In genomic region chr3:150649783-150650565, GRCm38 (mm10) we compare ENCODE assay signal across 13 mouse cellular contexts.
A peak's percentile ranks its signal among the peaks of the same experiment; 100 is the strongest.
DNase-seq lines count a peak whose midpoint lies in the region; ATAC-seq and TF ChIP-seq lines count a peak whose summit lies in the region.
"Had no signal": no experiment of that assay in that cellular context is flagged by ENCODE, and none has a peak within 500 bp of the region (broad histone marks: within the 10 kb centered on the region; RNA-seq: fewer than 3 reads in every experiment).

No protein-coding gene starts in this region.

- no peak for TF ChIP-seq CTCF in forebrain, postnatal 0 days (IDR thresholded peaks at IDR 0.05; ENCODE audit: low read depth)
- TF ChIP-seq CTCF in lung, embryonic 14.5 days (IDR thresholded peaks at IDR 0.05; ENCODE audit: low read depth), result no peak
- TF ChIP-seq CTCF in lung, adult 2 months (IDR thresholded peaks at IDR 0.05; ENCODE audit: insufficient read depth, low read length), result no peak
- TF ChIP-seq CTCF in lung, postnatal 0 days (IDR thresholded peaks at IDR 0.05), result no peak

- no peak for TF ChIP-seq EP300 in lung, postnatal 0 days (IDR thresholded peaks at IDR 0.05)

- no peaks in the 10 kb centered on the region for H3K4me1 ChIP-seq in forebrain, embryonic 16.5 days (replicated peaks; ENCODE audit: control insufficient read depth, insufficient read depth, low read length)
- H3K4me1 ChIP-seq in forebrain, postnatal 0 days (ENCODE audit: insufficient read depth), result no peaks in the 10 kb centered on the region
- peaks cover 2% of the 10 kb centered on the region; the same call in 1 of the 2 replicates for H3K4me1 ChIP-seq in lung, embryonic 14.5 days (ENCODE audit: insufficient read depth)
- no peaks in the 10 kb centered on the region for H3K4me1 ChIP-seq in lung, adult 2 months (ENCODE audit: control insufficient read depth, insufficient read depth, low read length)
- no peaks in the 10 kb centered on the region for H3K4me1 ChIP-seq in lung, postnatal 0 days (ENCODE audit: insufficient read depth, low read depth, low read length)
- no peaks in the 10 kb centered on the region for H3K4me1 ChIP-seq in intestine, embryonic 15.5 days (replicated peaks)
- H3K4me1 ChIP-seq: embryonic facial prominence, embryonic 13.5 days had no signal

- ATAC-seq in forebrain, embryonic 16.5 days, result peak; percentile 89
- ATAC-seq in forebrain, postnatal 0 days, result no peak
- peak; percentile 94 for ATAC-seq in lung, embryonic 14.5 days (ENCODE audit: insufficient read depth)
- no peak for ATAC-seq in lung, postnatal 0 days
- no peak for ATAC-seq in intestine, embryonic 15.5 days

- no peak for DNase-seq in forebrain, postnatal 0 days
- DNase-seq in lung, embryonic 14.5 days, result peak; percentile 92
- no peak for DNase-seq in lung, adult 2 months
- peak; percentile 34 for DNase-seq in lung, postnatal 0 days (ENCODE audit: low spot score)
- DNase-seq in right cerebral cortex, postnatal 10 days (ENCODE audit: low spot score in 2 of 2), result no peak
- DNase-seq: adrenal gland, adult 8-10 months; layer of hippocampus, adult 9-11 months; right cerebral cortex, postnatal 14 days had no signal

- no peaks in the 10 kb centered on the region for H3K27me3 ChIP-seq in forebrain, embryonic 16.5 days (replicated peaks; ENCODE audit: control insufficient read depth, insufficient read depth, low read length)
- no peaks in the 10 kb centered on the region for H3K27me3 ChIP-seq in forebrain, postnatal 0 days (ENCODE audit: insufficient read depth, low read length)
- H3K27me3 ChIP-seq in lung, embryonic 14.5 days (ENCODE audit: insufficient read depth, low read length), result no peaks in the 10 kb centered on the region
- no peaks in the 10 kb centered on the region for H3K27me3 ChIP-seq in lung, postnatal 0 days (replicated peaks; ENCODE audit: insufficient read depth, low read length)
- no peaks in the 10 kb centered on the region for H3K27me3 ChIP-seq in intestine, embryonic 15.5 days (replicated peaks)
- H3K27me3 ChIP-seq: embryonic facial prominence, embryonic 13.5 days had no signal

- 66% methylated on average over 3 of the region's 3 CpGs for WGBS in forebrain, embryonic 16.5 days
- 59% methylated on average over 3 of the region's 3 CpGs for WGBS in forebrain, postnatal 0 days
- WGBS in lung, embryonic 14.5 days, result 37% methylated on average over 3 of the region's 3 CpGs
- 45% methylated on average over 3 of the region's 3 CpGs for WGBS in lung, adult 2 months
- 39% methylated on average over 3 of the region's 3 CpGs for WGBS in lung, postnatal 0 days
- WGBS in intestine, embryonic 15.5 days, result 52% methylated on average over 3 of the region's 3 CpGs

- H3K9ac ChIP-seq in forebrain, embryonic 16.5 days (replicated peaks; ENCODE audit: low read depth, low read length), result no peak overlapping the region
- no peak overlapping the region for H3K9ac ChIP-seq in forebrain, postnatal 0 days
- H3K9ac ChIP-seq in lung, embryonic 14.5 days, result no peak overlapping the region
- no peak overlapping the region for H3K9ac ChIP-seq in lung, postnatal 0 days (replicated peaks; ENCODE audit: low read depth)
- no peak overlapping the region for H3K9ac ChIP-seq in intestine, embryonic 15.5 days
- H3K9ac ChIP-seq: embryonic facial prominence, embryonic 13.5 days; liver, embryonic 14.5 days had no signal

- no peaks in the 10 kb centered on the region for H3K36me3 ChIP-seq in forebrain, embryonic 16.5 days (ENCODE audit: control insufficient read depth, insufficient read depth)
- H3K36me3 ChIP-seq in forebrain, postnatal 0 days (ENCODE audit: insufficient read depth), result no peaks in the 10 kb centered on the region
- no peaks in the 10 kb centered on the region for H3K36me3 ChIP-seq in lung, embryonic 14.5 days (ENCODE audit: insufficient read depth)
- H3K36me3 ChIP-seq in lung, postnatal 0 days (ENCODE audit: insufficient read depth, low read length), result no peaks in the 10 kb centered on the region
- no peaks in the 10 kb centered on the region for H3K36me3 ChIP-seq in intestine, embryonic 15.5 days
- H3K36me3 ChIP-seq: embryonic facial prominence, embryonic 13.5 days had no signal

- no peak overlapping the region for H3K27ac ChIP-seq in forebrain, embryonic 16.5 days (ENCODE audit: low read length)
- no peak overlapping the region for H3K27ac ChIP-seq in forebrain, postnatal 0 days (ENCODE audit: low read depth, low read length)
- H3K27ac ChIP-seq in lung, embryonic 14.5 days (ENCODE audit: low read depth), result no peak overlapping the region
- H3K27ac ChIP-seq in lung, postnatal 0 days (ENCODE audit: low read length), result no peak overlapping the region
- no peak overlapping the region for H3K27ac ChIP-seq in intestine, embryonic 15.5 days
- H3K27ac ChIP-seq: embryonic facial prominence, embryonic 13.5 days; liver, embryonic 14.5 days had no signal

- no peak overlapping the region for H3K4me2 ChIP-seq in forebrain, embryonic 16.5 days (ENCODE audit: low read length)
- no peak overlapping the region for H3K4me2 ChIP-seq in forebrain, postnatal 0 days (ENCODE audit: low read depth)
- no peak overlapping the region for H3K4me2 ChIP-seq in lung, embryonic 14.5 days
- H3K4me2 ChIP-seq in lung, postnatal 0 days (replicated peaks; ENCODE audit: low read depth, low read length), result no peak overlapping the region
- H3K4me2 ChIP-seq in intestine, embryonic 15.5 days (replicated peaks), result no peak overlapping the region
- H3K4me2 ChIP-seq: embryonic facial prominence, embryonic 13.5 days; midbrain, embryonic 11.5 days had no signal

- TF ChIP-seq POLR2A in lung, adult 2 months (IDR thresholded peaks at IDR 0.05; ENCODE audit: borderline replicate concordance, extremely low read depth, low read depth, low read length), result no peak

- no peaks in the 10 kb centered on the region for H3K9me3 ChIP-seq in forebrain, embryonic 16.5 days (ENCODE audit: control insufficient read depth, low read length)
- no peaks in the 10 kb centered on the region for H3K9me3 ChIP-seq in forebrain, postnatal 0 days (ENCODE audit: low read length)
- no peaks in the 10 kb centered on the region for H3K9me3 ChIP-seq in lung, embryonic 14.5 days (ENCODE audit: low read depth, low read length)
- no peaks in the 10 kb centered on the region for H3K9me3 ChIP-seq in lung, postnatal 0 days (ENCODE audit: low read length)
- no peaks in the 10 kb centered on the region for H3K9me3 ChIP-seq in intestine, embryonic 15.5 days
- H3K9me3 ChIP-seq: embryonic facial prominence, embryonic 13.5 days had no signal

- no peak overlapping the region for H3K4me3 ChIP-seq in forebrain, embryonic 16.5 days (replicated peaks; ENCODE audit: low read length)
- no peak overlapping the region for H3K4me3 ChIP-seq in forebrain, postnatal 0 days (ENCODE audit: low read depth, low read length)
- no peak overlapping the region for H3K4me3 ChIP-seq in lung, embryonic 14.5 days (ENCODE audit: low read depth, low read length)
- no peak overlapping the region for H3K4me3 ChIP-seq in lung, adult 2 months (replicated peaks; ENCODE audit: extremely low read depth, low read depth, low read length)
- H3K4me3 ChIP-seq in lung, postnatal 0 days (ENCODE audit: low read depth, low read length), result no peak overlapping the region
- H3K4me3 ChIP-seq in intestine, embryonic 15.5 days (replicated peaks), result no peak overlapping the region
- H3K4me3 ChIP-seq: embryonic facial prominence, embryonic 13.5 days had no signal

Comparison
In these comparisons a context has a peak if more than half of its experiments do, and no peak if none do; other contexts are left out.
1. ATAC-seq: peak in forebrain, embryonic 16.5 days (single experiment) and lung, embryonic 14.5 days (single experiment); none in forebrain, postnatal 0 days (single experiment), lung, postnatal 0 days (single experiment) and intestine, embryonic 15.5 days (single experiment).
2. DNase-seq: peak in lung, embryonic 14.5 days (single experiment) and lung, postnatal 0 days (single experiment); none in forebrain, postnatal 0 days (single experiment), lung, adult 2 months (single experiment) and right cerebral cortex, postnatal 10 days (0 of 2).